Mouse (Mus musculus): ENCODE measurements around the gene Mul1. TPM values are rescaled to one million over a fixed set of nuclear protein-coding genes. Genes with fewer than 3 reads are reported as not detected.
"Not testable (repeated sequence)": the region's sequence is repeated elsewhere in the genome, so short reads cannot be mapped to it uniquely, and the experiment has no call there.

Gene Mul1
- polyA plus RNA-seq, 1 experiment from 2014 or later = 19.7 TPM

DNA sequence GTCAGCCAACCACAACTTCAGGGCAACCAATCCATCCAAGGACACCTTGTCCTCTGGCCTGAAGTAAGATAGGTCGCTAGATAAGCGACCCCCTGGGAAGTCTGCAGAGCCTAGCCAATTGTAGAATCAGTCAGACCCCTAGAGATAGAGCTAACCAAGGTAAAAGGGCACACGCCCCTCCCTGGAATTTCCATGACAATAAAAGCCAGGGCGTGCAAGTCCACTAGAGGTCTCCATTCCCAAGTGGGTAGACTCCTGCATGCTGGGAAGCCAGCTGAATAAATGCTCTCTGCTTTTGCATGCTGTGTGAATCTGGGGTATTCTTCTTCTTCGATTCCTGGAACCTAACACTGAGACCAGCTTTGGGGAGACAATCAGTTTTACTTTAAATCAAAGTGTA is 18.1 kb upstream of the Mul1 start:
- DNase-seq (ENCODE audit: low spot score) = no peak
- Histone ChIP-seq H3K9me3 (no peaks in the 10 kb centered on the region), H3K27me3 (replicated peaks; ENCODE audit: low read depth, poor library complexity, severe bottlenecking) (peaks cover 54% of the 10 kb centered on the region), H3K4me1 (peaks cover 20% of the 10 kb centered on the region), H3K4me3 (no peak overlapping the region), H3K36me3 (replicated peaks) (no peaks in the 10 kb centered on the region), H3K27ac (replicated peaks) (no peak overlapping the region)
- WGBS = 53% methylated on average over 5 of the region's 5 CpGs

DNA sequence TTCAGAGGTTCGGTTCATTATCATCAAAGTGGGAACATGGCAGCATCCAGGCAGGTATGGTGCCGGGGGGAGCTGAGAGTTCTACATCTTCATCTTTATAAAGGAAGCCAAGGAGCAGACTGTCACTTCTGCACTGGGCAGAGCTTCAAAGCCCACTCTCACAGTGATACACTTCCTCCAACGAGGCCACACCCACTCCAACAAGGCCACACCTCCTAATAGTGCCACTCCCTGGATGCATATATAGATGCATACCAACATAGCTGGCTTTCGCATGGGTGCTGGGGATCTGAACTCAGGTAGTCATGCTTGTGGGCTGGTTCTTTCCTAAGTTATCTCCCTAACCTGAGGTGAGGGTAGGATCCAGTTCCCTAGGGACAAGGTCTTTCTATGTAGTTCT is 16.6 kb upstream of the Mul1 start:
- H3K27ac ChIP-seq (replicated peaks) = no peak overlapping the region
- 88% methylated on average over 4 of the region's 4 CpGs for WGBS
- H3K4me3 ChIP-seq = no peak overlapping the region
- H3K36me3 ChIP-seq (replicated peaks) = no peaks in the 10 kb centered on the region
- peaks cover 43% of the 10 kb centered on the region for H3K27me3 ChIP-seq (replicated peaks; ENCODE audit: low read depth, poor library complexity, severe bottlenecking)
- H3K4me1 ChIP-seq = peaks cover 16% of the 10 kb centered on the region
- no peak for DNase-seq (ENCODE audit: low spot score)
- H3K9me3 ChIP-seq = no peaks in the 10 kb centered on the region

DNA sequence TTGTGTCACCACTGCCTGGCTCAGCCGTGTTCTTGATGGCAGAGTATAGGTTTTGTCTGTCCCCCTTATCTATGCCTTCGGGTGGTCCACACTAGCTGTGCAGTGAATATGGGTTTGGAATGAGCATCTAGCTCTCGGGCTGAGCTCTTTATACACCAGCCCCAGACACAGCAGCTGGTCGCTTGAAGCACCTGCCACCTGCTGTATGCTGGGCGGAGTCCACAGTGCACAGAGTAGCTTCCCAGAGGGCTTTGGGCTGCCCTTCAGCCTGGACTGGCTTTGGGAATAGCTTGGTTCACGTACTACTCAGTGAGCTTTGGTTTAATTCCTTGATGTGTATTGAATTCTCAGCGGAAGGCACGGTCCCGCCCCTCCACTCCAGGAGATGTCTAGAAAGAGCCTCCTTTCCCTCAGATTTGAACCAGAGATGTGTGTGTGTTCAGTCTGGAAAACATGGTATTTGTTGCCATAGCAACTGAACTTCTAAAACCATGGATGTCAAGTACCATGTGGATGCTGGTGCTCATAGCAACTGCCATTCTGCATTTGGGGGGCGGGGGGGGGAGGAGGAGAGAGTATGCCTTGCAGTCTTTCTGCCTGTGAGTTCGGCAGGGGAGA is 16.0 kb upstream of the Mul1 start:
- no peak for DNase-seq (ENCODE audit: low spot score)
- Histone ChIP-seq H3K27ac (replicated peaks) (no peak overlapping the region), H3K4me1 (peaks cover 16% of the 10 kb centered on the region), H3K27me3 (replicated peaks; ENCODE audit: low read depth, poor library complexity, severe bottlenecking) (peaks cover 43% of the 10 kb centered on the region), H3K36me3 (replicated peaks) (no peaks in the 10 kb centered on the region), H3K4me3 (no peak overlapping the region), H3K9me3 (no peaks in the 10 kb centered on the region)
- 67% methylated on average over 11 of the region's 11 CpGs for WGBS

DNA sequence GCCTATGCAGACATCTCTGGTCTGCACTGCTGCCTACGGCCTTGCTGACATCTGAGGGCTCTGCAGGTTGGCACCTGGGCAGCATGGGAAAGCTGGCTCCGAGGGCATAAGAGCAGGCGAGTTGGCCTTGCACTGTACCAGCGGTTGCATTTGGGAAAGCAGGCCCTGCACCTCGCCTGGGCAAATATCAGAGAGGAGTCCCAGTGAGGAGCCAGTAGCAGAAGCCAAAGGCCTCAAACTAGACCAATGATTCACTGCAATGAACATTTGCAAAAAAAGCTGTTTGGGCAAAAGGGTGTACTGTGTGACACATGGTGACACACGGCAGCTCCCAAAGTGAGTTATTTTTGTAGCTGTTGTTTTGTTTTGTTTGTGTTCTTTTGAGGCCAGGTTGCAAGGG is 9.4 kb upstream of the Mul1 start:
- no peaks in the 10 kb centered on the region for H3K4me1 ChIP-seq
- no peak overlapping the region for H3K4me3 ChIP-seq
- 86% methylated on average over 6 of the region's 6 CpGs for WGBS
- H3K27me3 ChIP-seq (replicated peaks; ENCODE audit: low read depth, poor library complexity, severe bottlenecking) = peaks cover 19% of the 10 kb centered on the region; the same call in 1 of the 2 replicates
- no peak for DNase-seq (ENCODE audit: low spot score)
- H3K27ac ChIP-seq (replicated peaks) = no peak overlapping the region
- no peaks in the 10 kb centered on the region for H3K9me3 ChIP-seq
- H3K36me3 ChIP-seq (replicated peaks) = no peaks in the 10 kb centered on the region

GRCm38 (mm10) chr4:138425604-138426003 is 8.9 kb upstream of the Mul1 start:
- not testable (repeated sequence) for DNase-seq (ENCODE audit: low spot score); H3K27ac ChIP-seq (replicated peaks); H3K4me1 ChIP-seq; H3K9me3 ChIP-seq; H3K36me3 ChIP-seq (replicated peaks); H3K4me3 ChIP-seq
- WGBS = 90% methylated on average over 14 of the region's 14 CpGs
- H3K27me3 ChIP-seq (replicated peaks; ENCODE audit: low read depth, poor library complexity, severe bottlenecking) = peaks cover 13% of the 10 kb centered on the region; the same call in 1 of the 2 replicates

DNA sequence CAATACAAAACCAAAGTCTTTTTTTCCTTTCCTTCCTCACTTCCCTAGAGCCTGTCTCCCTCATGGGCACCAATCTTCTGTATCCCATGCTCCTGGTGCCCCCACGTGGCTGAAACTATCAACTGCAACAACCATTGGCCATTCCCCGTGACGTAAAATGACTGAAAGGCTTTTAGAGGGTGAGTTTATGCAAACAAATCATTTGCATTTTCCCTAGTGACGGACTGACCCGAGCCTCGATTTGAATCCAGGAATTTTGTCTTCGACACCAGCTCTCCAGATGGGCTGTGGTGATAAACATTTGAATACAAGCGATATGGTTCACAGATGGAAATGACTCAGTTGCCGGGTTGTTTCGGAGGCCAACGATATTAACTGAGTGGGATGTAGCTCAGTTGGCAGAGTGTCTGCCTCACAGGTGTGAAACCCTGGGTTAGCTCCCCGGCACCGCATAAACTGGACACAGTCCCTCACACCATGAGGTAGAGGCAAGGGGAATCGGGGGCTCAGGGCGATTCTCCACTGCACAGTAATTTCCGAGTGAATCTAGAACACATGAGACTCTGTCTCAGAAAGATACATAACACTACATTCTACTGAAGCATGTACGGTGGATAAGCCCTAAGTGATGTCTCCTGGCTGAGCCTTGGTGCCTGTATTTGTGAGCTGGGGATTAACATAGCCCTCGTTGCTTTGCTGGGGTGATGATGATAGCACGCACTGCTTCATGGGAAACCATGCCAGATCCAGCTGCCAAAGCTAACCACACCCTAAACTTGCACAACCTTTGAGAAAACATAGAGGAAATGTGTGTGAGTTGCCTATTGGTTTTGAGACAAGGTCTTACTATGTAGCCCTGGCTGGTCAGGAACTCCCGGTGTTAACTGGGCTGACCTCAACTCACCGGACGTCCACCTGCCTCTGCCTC is 7.4 kb upstream of the Mul1 start:
- Histone ChIP-seq H3K4me1 (no peaks in the 10 kb centered on the region), H3K9me3 (no peaks in the 10 kb centered on the region), H3K27ac (replicated peaks) (no peak overlapping the region), H3K27me3 (replicated peaks; ENCODE audit: low read depth, poor library complexity, severe bottlenecking) (0 out of 2 replicates have a peak, but pooled peaks cover 10% of the 10 kb centered on the region), H3K4me3 (no peak overlapping the region), H3K36me3 (replicated peaks) (no peaks in the 10 kb centered on the region)
- 42% methylated on average over 22 of the region's 22 CpGs for WGBS
- DNase-seq (ENCODE audit: low spot score) = peak; percentile 81

- 40% methylated on average over 3 of the region's 3 CpGs for WGBS
- H3K36me3 ChIP-seq (replicated peaks) = no peaks in the 10 kb centered on the region
- H3K4me3 ChIP-seq = no peak overlapping the region
- no peaks in the 10 kb centered on the region for H3K9me3 ChIP-seq
- peaks cover 2% of the 10 kb centered on the region; the same call in 1 of the 2 replicates for H3K4me1 ChIP-seq
- H3K27ac ChIP-seq (replicated peaks) = no peak overlapping the region
- peaks cover 10% of the 10 kb centered on the region; the same call in 1 of the 2 replicates for H3K27me3 ChIP-seq (replicated peaks; ENCODE audit: low read depth, poor library complexity, severe bottlenecking)
- DNase-seq (ENCODE audit: low spot score) = peak; percentile 48
These were observed 4.7 kb upstream of the Mul1 start for GRCm38 (mm10) chr4:138429778-138430177.

- Histone ChIP-seq H3K27me3 (replicated peaks; ENCODE audit: low read depth, poor library complexity, severe bottlenecking) (peaks cover 7% of the 10 kb centered on the region; the same call in 1 of the 2 replicates), H3K4me1 (peaks cover 14% of the 10 kb centered on the region), H3K27ac (replicated peaks) (no peak overlapping the region), H3K9me3 (no peaks in the 10 kb centered on the region), H3K36me3 (replicated peaks) (peaks cover 5% of the 10 kb centered on the region), H3K4me3 (no peak overlapping the region)
- DNase-seq (ENCODE audit: low spot score) = no peak
- 46% methylated on average over 8 of the region's 8 CpGs for WGBS
These were observed 3.1 kb upstream of the Mul1 start for GRCm38 (mm10) chr4:138431340-138431739.

DNA sequence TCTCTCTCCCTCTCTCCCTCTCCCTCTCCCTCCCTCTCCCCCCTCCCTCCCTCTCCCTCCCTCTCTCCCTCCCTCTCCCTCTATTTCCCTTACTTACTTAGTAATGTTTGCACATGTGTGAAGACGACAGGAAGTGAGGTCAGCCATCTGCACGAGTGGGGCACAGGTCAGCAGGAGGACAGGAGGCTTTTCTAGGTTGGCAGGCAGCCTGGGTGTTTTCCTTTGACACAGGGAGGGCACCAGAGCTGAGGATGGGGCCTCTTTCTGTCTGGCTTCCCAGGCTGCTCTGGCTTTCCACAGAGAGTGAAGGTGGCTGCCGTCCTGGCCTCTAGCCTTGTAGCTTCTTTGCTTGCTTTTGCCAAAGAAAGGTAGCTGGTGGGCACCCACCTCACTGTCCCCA is 5.6 kb downstream of the Mul1 start:
- H3K27me3 ChIP-seq (replicated peaks; ENCODE audit: low read depth, poor library complexity, severe bottlenecking) = peaks cover 8% of the 10 kb centered on the region; the same call in 1 of the 2 replicates
- no peak for DNase-seq (ENCODE audit: low spot score)
- no peak overlapping the region for H3K4me3 ChIP-seq
- WGBS = 65% methylated on average over 3 of the region's 3 CpGs
- peaks cover 68% of the 10 kb centered on the region for H3K36me3 ChIP-seq (replicated peaks)
- no peaks in the 10 kb centered on the region for H3K9me3 ChIP-seq
- H3K4me1 ChIP-seq = peaks cover 27% of the 10 kb centered on the region
- no peak overlapping the region for H3K27ac ChIP-seq (replicated peaks)

GRCm38 (mm10) chr4:138444941-138445340 is 10.5 kb downstream of the Mul1 start:
- H3K9me3 ChIP-seq = no peaks in the 10 kb centered on the region
- H3K27ac ChIP-seq (replicated peaks) = no peak overlapping the region
- 12% methylated on average over 5 of the region's 5 CpGs for WGBS
- H3K4me3 ChIP-seq = no peak overlapping the region
- H3K4me1 ChIP-seq = peaks cover 38% of the 10 kb centered on the region
- H3K36me3 ChIP-seq (replicated peaks) = peaks cover 26% of the 10 kb centered on the region
- DNase-seq (ENCODE audit: low spot score) = no peak
- peaks cover 50% of the 10 kb centered on the region for H3K27me3 ChIP-seq (replicated peaks; ENCODE audit: low read depth, poor library complexity, severe bottlenecking)

DNA sequence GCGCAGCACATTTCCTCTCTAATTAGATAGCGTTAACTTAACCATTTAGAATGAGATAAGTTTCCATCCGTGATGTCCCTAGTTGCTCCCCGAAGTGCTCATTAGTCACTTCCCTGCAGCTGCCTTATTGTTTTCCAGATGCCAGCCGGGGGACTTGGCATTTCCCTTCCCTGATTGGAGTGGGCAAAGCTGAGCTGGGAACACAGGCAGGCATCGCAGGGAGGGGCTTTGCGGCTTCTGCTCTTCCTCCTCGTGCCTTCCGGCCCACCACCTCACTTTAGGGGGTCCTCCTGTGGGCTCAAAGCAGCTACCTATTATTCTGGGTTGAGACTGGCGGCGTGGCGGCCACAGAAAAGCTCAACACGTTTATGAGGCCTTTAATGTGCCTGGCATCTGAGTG is 12.5 kb downstream of the Mul1 start:
- no peak overlapping the region for H3K4me3 ChIP-seq
- H3K36me3 ChIP-seq (replicated peaks) = peaks cover 6% of the 10 kb centered on the region
- DNase-seq (ENCODE audit: low spot score) = no peak
- H3K27me3 ChIP-seq (replicated peaks; ENCODE audit: low read depth, poor library complexity, severe bottlenecking) = peaks cover 68% of the 10 kb centered on the region
- no peak overlapping the region for H3K27ac ChIP-seq (replicated peaks)
- 25% methylated on average over 13 of the region's 13 CpGs for WGBS
- H3K4me1 ChIP-seq = peaks cover 35% of the 10 kb centered on the region
- no peaks in the 10 kb centered on the region for H3K9me3 ChIP-seq

- peak; percentile 91 for DNase-seq (ENCODE audit: low spot score)
- Histone ChIP-seq H3K36me3 (replicated peaks) (peaks cover 2% of the 10 kb centered on the region; the same call in 1 of the 2 replicates), H3K4me3 (no peak overlapping the region), H3K4me1 (peaks cover 35% of the 10 kb centered on the region), H3K27me3 (replicated peaks; ENCODE audit: low read depth, poor library complexity, severe bottlenecking) (peaks cover 72% of the 10 kb centered on the region), H3K27ac (replicated peaks) (no peak overlapping the region), H3K9me3 (no peaks in the 10 kb centered on the region)
- 0% methylated on average over 8 of the region's 8 CpGs for WGBS
These were observed 12.9 kb downstream of the Mul1 start for GRCm38 (mm10) chr4:138447387-138447786.
